Mouse (Mus musculus) heart, adult 2 months (tissue): ENCODE results near the gene Fbxo8.

Source experiments
- CTCF ChIP-seq: fragments of 200-600 bp; IDR thresholded peaks from 2 replicates; pipeline ENCODE4 v1.8.1; 2022; ENCODE audit warnings: antibody characterized with exemption, mild to moderate bottlenecking, moderate library complexity
- EP300 ChIP-seq: fragments of 200-500 bp; IDR thresholded peaks from 2 replicates; pipeline ENCODE4 v1.6.1; 2011; ENCODE audit warnings: low read depth, low read length, control low read depth; ENCODE audit not compliant: insufficient read depth
- POLR2A ChIP-seq: fragments of 200-500 bp; IDR thresholded peaks from 2 replicates; pipeline ENCODE4 v1.6.1; 2011; ENCODE audit warnings: mild to moderate bottlenecking, low read depth, low read length, control low read depth; ENCODE audit not compliant: insufficient read depth

DNA sequence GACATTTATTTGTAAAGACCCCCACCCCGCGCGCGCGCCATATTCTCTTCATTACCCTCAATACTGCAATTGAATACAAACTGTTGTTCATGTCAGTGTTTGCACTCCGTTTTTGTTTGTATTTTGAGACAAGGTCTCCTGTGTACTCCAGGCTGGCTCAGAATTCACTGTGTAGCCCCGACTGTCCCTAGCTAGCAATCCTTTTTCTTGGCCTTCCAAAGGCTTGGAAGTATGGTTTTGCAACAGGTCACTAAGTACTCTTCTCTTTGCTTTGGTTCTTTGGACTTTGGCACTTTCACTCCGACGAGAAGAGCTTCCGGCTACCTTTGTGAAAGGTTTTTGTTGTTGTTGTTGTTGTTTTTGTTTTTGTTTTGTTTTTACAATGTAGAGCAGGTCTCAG is 1.2 kb downstream of the Fbxo8 start:
- TF ChIP-seq EP300, result no peak
- TF ChIP-seq CTCF, result no peak
- no peak for TF ChIP-seq POLR2A
